Mouse (Mus musculus): Measurements from ENCODE around the gene Sh3bp4. TPM values are rescaled to one million over a fixed set of nuclear protein-coding genes. Genes with fewer than 3 reads are reported as not detected.

Gene Sh3bp4
- polyA plus RNA-seq, 1 experiment from 2014 or later = 7.6 TPM

GRCm38 (mm10) chr1:89183261-89183831 is 113.1 kb downstream of the Sh3bp4 start:
- Histone ChIP-seq H3K9me3 (ENCODE audit: control insufficient read depth, low read length) (no peaks in the 10 kb centered on the region), H3K27ac (replicated peaks) (no peak overlapping the region; the same call in 1 of the 2 replicates), H3K4me3 (ENCODE audit: low read depth, low read length) (no peak overlapping the region), H3K36me3 (ENCODE audit: control insufficient read depth, insufficient read depth, low read length) (no peaks in the 10 kb centered on the region), H3K4me1 (replicated peaks; ENCODE audit: control insufficient read depth, insufficient read depth) (peaks cover 5% of the 10 kb centered on the region; the same call in 1 of the 2 replicates), H3K9ac (ENCODE audit: low read length) (no peak overlapping the region), H3K4me2 (replicated peaks; ENCODE audit: low read depth) (peak overlapping the region; percentile 23; the same call in 1 of the 2 replicates), H3K27me3 (ENCODE audit: control insufficient read depth, insufficient read depth, low read length) (no peaks in the 10 kb centered on the region)
- no peak for TF ChIP-seq CTCF (IDR thresholded peaks at IDR 0.05; ENCODE audit: low read depth)
- TF ChIP-seq EP300 (optimal IDR thresholded peaks at IDR 0.05) = no peak
- 8% methylated on average over 9 of the region's 9 CpGs for WGBS
- peak; percentile 94 for ATAC-seq (ENCODE audit: low FRiP score, low TSS enrichment)
- peak; percentile 88 for DNase-seq (ENCODE audit: low spot score)

- TF ChIP-seq EP300 (optimal IDR thresholded peaks at IDR 0.05) (no peak), CTCF (IDR thresholded peaks at IDR 0.05; ENCODE audit: low read depth) (no peak)
- ATAC-seq (ENCODE audit: low FRiP score, low TSS enrichment) = no peak
- Histone ChIP-seq H3K27me3 (ENCODE audit: control insufficient read depth, insufficient read depth, low read length) (no peaks in the 10 kb centered on the region), H3K4me1 (replicated peaks; ENCODE audit: control insufficient read depth, insufficient read depth) (peaks cover 5% of the 10 kb centered on the region; the same call in 1 of the 2 replicates), H3K4me3 (ENCODE audit: low read depth, low read length) (no peak overlapping the region), H3K36me3 (ENCODE audit: control insufficient read depth, insufficient read depth, low read length) (no peaks in the 10 kb centered on the region), H3K9ac (ENCODE audit: low read length) (no peak overlapping the region), H3K4me2 (replicated peaks; ENCODE audit: low read depth) (no peak overlapping the region), H3K27ac (replicated peaks) (peak overlapping the region; percentile 3; the same call in 1 of the 2 replicates), H3K9me3 (ENCODE audit: control insufficient read depth, low read length) (no peaks in the 10 kb centered on the region)
- 82% methylated on average over 6 of the region's 6 CpGs for WGBS
- no peak for DNase-seq (ENCODE audit: low spot score)
These were observed 114.0 kb downstream of the Sh3bp4 start for GRCm38 (mm10) chr1:89184111-89184785.

GRCm38 (mm10) chr1:89184839-89185238 is 114.6 kb downstream of the Sh3bp4 start:
- Histone ChIP-seq H3K4me2 (replicated peaks; ENCODE audit: low read depth) (no peak overlapping the region), H3K9me3 (ENCODE audit: control insufficient read depth, low read length) (no peaks in the 10 kb centered on the region), H3K4me3 (ENCODE audit: low read depth, low read length) (no peak overlapping the region), H3K36me3 (ENCODE audit: control insufficient read depth, insufficient read depth, low read length) (no peaks in the 10 kb centered on the region), H3K27ac (replicated peaks) (no peak overlapping the region), H3K4me1 (replicated peaks; ENCODE audit: control insufficient read depth, insufficient read depth) (peaks cover 5% of the 10 kb centered on the region; the same call in 1 of the 2 replicates), H3K27me3 (ENCODE audit: control insufficient read depth, insufficient read depth, low read length) (no peaks in the 10 kb centered on the region), H3K9ac (ENCODE audit: low read length) (no peak overlapping the region)
- no peak for TF ChIP-seq EP300 (optimal IDR thresholded peaks at IDR 0.05)
- TF ChIP-seq CTCF (IDR thresholded peaks at IDR 0.05; ENCODE audit: low read depth) = no peak
- DNase-seq (ENCODE audit: low spot score) = no peak
- no peak for ATAC-seq (ENCODE audit: low FRiP score, low TSS enrichment)

GRCm38 (mm10) chr1:89187441-89187840 is 117.2 kb downstream of the Sh3bp4 start:
- ATAC-seq (ENCODE audit: low FRiP score, low TSS enrichment) (no peak), DNase-seq (ENCODE audit: low spot score) (no peak)
- Histone ChIP-seq H3K4me2 (replicated peaks; ENCODE audit: low read depth) (no peak overlapping the region), H3K27me3 (ENCODE audit: control insufficient read depth, insufficient read depth, low read length) (no peaks in the 10 kb centered on the region), H3K4me3 (ENCODE audit: low read depth, low read length) (no peak overlapping the region), H3K9ac (ENCODE audit: low read length) (no peak overlapping the region), H3K9me3 (ENCODE audit: control insufficient read depth, low read length) (no peaks in the 10 kb centered on the region), H3K27ac (replicated peaks) (no peak overlapping the region), H3K4me1 (replicated peaks; ENCODE audit: control insufficient read depth, insufficient read depth) (peaks cover 5% of the 10 kb centered on the region; the same call in 1 of the 2 replicates), H3K36me3 (ENCODE audit: control insufficient read depth, insufficient read depth, low read length) (no peaks in the 10 kb centered on the region)
- TF ChIP-seq CTCF (IDR thresholded peaks at IDR 0.05; ENCODE audit: low read depth) (no peak), EP300 (optimal IDR thresholded peaks at IDR 0.05) (no peak)
- WGBS = 88% methylated on average over 7 of the region's 7 CpGs

- Histone ChIP-seq H3K36me3 (ENCODE audit: control insufficient read depth, insufficient read depth, low read length) (no peaks in the 10 kb centered on the region), H3K9ac (ENCODE audit: low read length) (no peak overlapping the region), H3K4me1 (replicated peaks; ENCODE audit: control insufficient read depth, insufficient read depth) (peaks cover 5% of the 10 kb centered on the region; the same call in 1 of the 2 replicates), H3K9me3 (ENCODE audit: control insufficient read depth, low read length) (no peaks in the 10 kb centered on the region), H3K4me3 (ENCODE audit: low read depth, low read length) (no peak overlapping the region), H3K27ac (replicated peaks) (no peak overlapping the region), H3K4me2 (replicated peaks; ENCODE audit: low read depth) (no peak overlapping the region), H3K27me3 (ENCODE audit: control insufficient read depth, insufficient read depth, low read length) (no peaks in the 10 kb centered on the region)
- DNase-seq (ENCODE audit: low spot score) (no peak), ATAC-seq (ENCODE audit: low FRiP score, low TSS enrichment) (no peak)
- no peak for TF ChIP-seq CTCF (IDR thresholded peaks at IDR 0.05; ENCODE audit: low read depth)
- no peak for TF ChIP-seq EP300 (optimal IDR thresholded peaks at IDR 0.05)
- 44% methylated on average over 4 of the region's 4 CpGs for WGBS
These were observed 117.9 kb downstream of the Sh3bp4 start for GRCm38 (mm10) chr1:89188091-89188490.

- Histone ChIP-seq H3K27me3 (ENCODE audit: control insufficient read depth, insufficient read depth, low read length) (no peaks in the 10 kb centered on the region), H3K27ac (replicated peaks) (no peak overlapping the region), H3K9ac (ENCODE audit: low read length) (no peak overlapping the region), H3K4me3 (ENCODE audit: low read depth, low read length) (no peak overlapping the region), H3K4me2 (replicated peaks; ENCODE audit: low read depth) (no peak overlapping the region), H3K4me1 (replicated peaks; ENCODE audit: control insufficient read depth, insufficient read depth) (no peaks in the 10 kb centered on the region), H3K36me3 (ENCODE audit: control insufficient read depth, insufficient read depth, low read length) (no peaks in the 10 kb centered on the region), H3K9me3 (ENCODE audit: control insufficient read depth, low read length) (no peaks in the 10 kb centered on the region)
- ATAC-seq (ENCODE audit: low FRiP score, low TSS enrichment) (peak; percentile 51; the same call in 1 of the 2 replicates), DNase-seq (ENCODE audit: low spot score) (no peak)
- TF ChIP-seq EP300 (optimal IDR thresholded peaks at IDR 0.05) (no peak), CTCF (IDR thresholded peaks at IDR 0.05; ENCODE audit: low read depth) (no peak)
- WGBS = 81% methylated on average over 5 of the region's 5 CpGs
These were observed 119.0 kb downstream of the Sh3bp4 start for GRCm38 (mm10) chr1:89189204-89189603.

Data from stomach, postnatal 0 days (tissue).